Mouse (Mus musculus): ENCODE results near the gene Gas8. TPM values are rescaled to one million over a fixed set of nuclear protein-coding genes. Genes with fewer than 3 reads are reported as not detected.
"Not testable (repeated sequence)": the region's sequence is repeated elsewhere in the genome, so short reads cannot be mapped to it uniquely, and the experiment has no call there.

Gas8 gene
- polyA plus RNA-seq, 1 experiment = 25.6 TPM

DNA sequence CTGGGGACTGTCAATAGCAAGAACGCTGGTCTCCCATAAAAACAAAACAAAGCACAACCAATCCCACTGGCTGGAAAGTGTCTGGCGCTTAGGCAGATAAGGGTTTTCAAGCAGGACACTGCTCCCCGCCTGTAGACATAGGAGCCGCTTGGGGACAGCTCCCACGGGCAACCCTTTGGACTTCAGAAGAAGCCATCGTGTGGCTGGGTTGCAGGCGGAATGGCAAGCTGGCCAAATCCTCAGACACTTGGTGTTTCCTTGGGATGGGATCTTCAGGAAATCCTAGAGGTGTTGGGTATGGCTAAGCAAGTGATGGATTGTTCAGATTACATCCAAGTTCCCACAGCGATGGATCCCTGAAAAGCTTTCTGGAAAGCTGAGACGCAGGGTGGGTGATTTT, 4.5 kb upstream of the Gas8 start:
- H3K27me3 ChIP-seq (ENCODE audit: control insufficient read depth, insufficient read depth, insufficient read length) = no peaks in the 10 kb centered on the region
- H3K4me3 ChIP-seq = peak overlapping the region; percentile 36
- TF ChIP-seq TCF3 (IDR thresholded peaks at IDR 0.05; ENCODE audit: insufficient read length, low read depth) (no peak), POLR2A (IDR thresholded peaks at IDR 0.05; ENCODE audit: insufficient read length, low read depth) (no peak), MAX (IDR thresholded peaks at IDR 0.05; ENCODE audit: low read depth) (no peak), MYOD1 (IDR thresholded peaks at IDR 0.05; ENCODE audit: control insufficient read depth in 1 of 3, insufficient read length in 2 of 3, low read depth in 2 of 3) (no peak), TCF12 (IDR thresholded peaks at IDR 0.05; ENCODE audit: insufficient read depth, poor library complexity, severe bottlenecking) (no peak), USF1 (IDR thresholded peaks at IDR 0.05; ENCODE audit: low read depth) (no peak), POLR2AphosphoS2 (IDR thresholded peaks at IDR 0.05; ENCODE audit: insufficient read length, low read depth) (no peak), REST (IDR thresholded peaks at IDR 0.05; ENCODE audit: insufficient read depth, insufficient read length) (no peak), SRF (IDR thresholded peaks at IDR 0.05; ENCODE audit: control insufficient read depth, insufficient read length, low read depth) (no peak), E2F4 (IDR thresholded peaks at IDR 0.05; ENCODE audit: insufficient read depth) (no peak)

GRCm38 (mm10) chr8:123514781-123515539, 3.7 kb upstream of the Gas8 start, which contains the start of gene Dbndd1:
Dbndd1 (minus strand) TSS chr8:123515463.
- H3K36me3 ChIP-seq (ENCODE audit: control insufficient read depth, insufficient read depth) = no peaks in the 10 kb centered on the region
- peak; percentile 49 for TF ChIP-seq POLR2A (IDR thresholded peaks at IDR 0.05; ENCODE audit: insufficient read length, low read depth)
- TF ChIP-seq REST (IDR thresholded peaks at IDR 0.05; ENCODE audit: insufficient read depth, insufficient read length) = no peak
- TF ChIP-seq MYOG (IDR thresholded peaks at IDR 0.05; ENCODE audit: control insufficient read depth in 1 of 3, insufficient read depth in 1 of 3, insufficient read length in 2 of 3, low read depth in 2 of 3) = peak in 2 of 3 experiments; percentile 95 to 96
- TF ChIP-seq POLR2AphosphoS2 (IDR thresholded peaks at IDR 0.05; ENCODE audit: insufficient read length, low read depth) = no peak
- TF ChIP-seq MYOD1 (IDR thresholded peaks at IDR 0.05; ENCODE audit: control insufficient read depth in 1 of 3, insufficient read length in 2 of 3, low read depth in 2 of 3) = peak in 2 of 3 experiments; percentile 93 to 97
- peak; percentile 90 for TF ChIP-seq TCF3 (IDR thresholded peaks at IDR 0.05; ENCODE audit: insufficient read length, low read depth)
- TF ChIP-seq CEBPB (IDR thresholded peaks at IDR 0.05; ENCODE audit: insufficient read depth, poor library complexity, severe bottlenecking) = no peak
- no peak for TF ChIP-seq MAX (IDR thresholded peaks at IDR 0.05; ENCODE audit: low read depth)
- no peak for TF ChIP-seq E2F4 (IDR thresholded peaks at IDR 0.05; ENCODE audit: insufficient read depth)
- TF ChIP-seq TCF12 (IDR thresholded peaks at IDR 0.05; ENCODE audit: insufficient read depth, poor library complexity, severe bottlenecking) = no peak
- no peak for TF ChIP-seq USF1 (IDR thresholded peaks at IDR 0.05; ENCODE audit: low read depth)
- no peak for TF ChIP-seq SRF (IDR thresholded peaks at IDR 0.05; ENCODE audit: control insufficient read depth, insufficient read length, low read depth)
- H3K4me3 ChIP-seq = peak within 1 kb of the TSS; percentile 36
- H3K4me2 ChIP-seq (ENCODE audit: low read depth) = peak within 1 kb of the TSS; percentile 84
- H3K27me3 ChIP-seq (ENCODE audit: control insufficient read depth, insufficient read depth, insufficient read length) = no peaks in the 10 kb centered on the region
- peak within 1 kb of the TSS; percentile 6 for H3ac ChIP-seq (ENCODE audit: control insufficient read depth, insufficient read length)
- peaks cover 7% of the 10 kb centered on the region for H3K79me2 ChIP-seq (ENCODE audit: control insufficient read depth, insufficient read depth)

More for the DNA sequence above, 4.5 kb upstream of the Gas8 start:
- H3K79me2 ChIP-seq (ENCODE audit: control insufficient read depth, insufficient read depth) = peaks cover 1% of the 10 kb centered on the region
- H3ac ChIP-seq (ENCODE audit: control insufficient read depth, insufficient read length) = peak overlapping the region; percentile 6
- peaks cover 3% of the 10 kb centered on the region for H3K36me3 ChIP-seq (ENCODE audit: control insufficient read depth, insufficient read depth)
- H3K4me2 ChIP-seq (ENCODE audit: low read depth) = peak overlapping the region; percentile 84

DNA sequence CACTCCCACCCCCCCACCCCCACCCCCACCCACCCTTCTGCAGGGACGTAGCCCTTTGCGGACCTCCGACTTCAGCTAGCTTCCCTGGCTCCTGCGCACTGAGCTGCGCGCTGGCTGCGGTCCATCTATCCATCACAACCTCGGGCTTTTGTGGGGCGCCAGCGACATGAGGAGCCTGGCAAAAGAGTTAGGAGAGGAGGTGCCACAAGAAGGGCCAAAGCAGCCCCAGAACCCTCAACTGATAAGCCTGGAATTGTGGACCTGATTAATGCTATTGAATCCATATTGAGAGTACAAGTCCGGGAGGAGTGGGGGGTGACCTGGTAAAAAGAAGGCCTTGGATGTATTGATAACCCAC, 3.1 kb upstream of the Gas8 start:
- Histone ChIP-seq H3ac (ENCODE audit: control insufficient read depth, insufficient read length) (no peak overlapping the region), H3K4me2 (ENCODE audit: low read depth) (peak overlapping the region; percentile 10), H3K36me3 (ENCODE audit: control insufficient read depth, insufficient read depth) (no peaks in the 10 kb centered on the region), H3K79me2 (ENCODE audit: control insufficient read depth, insufficient read depth) (peaks cover 11% of the 10 kb centered on the region), H3K27me3 (ENCODE audit: control insufficient read depth, insufficient read depth, insufficient read length) (no peaks in the 10 kb centered on the region), H3K4me3 (peak overlapping the region; percentile 36)
- TF ChIP-seq CEBPB (IDR thresholded peaks at IDR 0.05; ENCODE audit: insufficient read depth, poor library complexity, severe bottlenecking) = no peak
- TF ChIP-seq POLR2AphosphoS2 (IDR thresholded peaks at IDR 0.05; ENCODE audit: insufficient read length, low read depth) = no peak

- no peak overlapping the region for H3K4me2 ChIP-seq (ENCODE audit: low read depth)
- H3K4me3 ChIP-seq = no peak overlapping the region
- H3K36me3 ChIP-seq (ENCODE audit: control insufficient read depth, insufficient read depth) = no peaks in the 10 kb centered on the region
- H3K27me3 ChIP-seq (ENCODE audit: control insufficient read depth, insufficient read depth, insufficient read length) = no peaks in the 10 kb centered on the region
- no peak for TF ChIP-seq MAX (IDR thresholded peaks at IDR 0.05; ENCODE audit: low read depth)
- no peak for TF ChIP-seq MYOD1 (IDR thresholded peaks at IDR 0.05; ENCODE audit: control insufficient read depth in 1 of 3, insufficient read length in 2 of 3, low read depth in 2 of 3)
- no peak for TF ChIP-seq TCF3 (IDR thresholded peaks at IDR 0.05; ENCODE audit: insufficient read length, low read depth)
- no peak for TF ChIP-seq POLR2A (IDR thresholded peaks at IDR 0.05; ENCODE audit: insufficient read length, low read depth)
- no peak overlapping the region for H3ac ChIP-seq (ENCODE audit: control insufficient read depth, insufficient read length)
- H3K79me2 ChIP-seq (ENCODE audit: control insufficient read depth, insufficient read depth) = peaks cover 11% of the 10 kb centered on the region
These were observed 2.0 kb upstream of the Gas8 start for GRCm38 (mm10) chr8:123516596-123516995.

DNA sequence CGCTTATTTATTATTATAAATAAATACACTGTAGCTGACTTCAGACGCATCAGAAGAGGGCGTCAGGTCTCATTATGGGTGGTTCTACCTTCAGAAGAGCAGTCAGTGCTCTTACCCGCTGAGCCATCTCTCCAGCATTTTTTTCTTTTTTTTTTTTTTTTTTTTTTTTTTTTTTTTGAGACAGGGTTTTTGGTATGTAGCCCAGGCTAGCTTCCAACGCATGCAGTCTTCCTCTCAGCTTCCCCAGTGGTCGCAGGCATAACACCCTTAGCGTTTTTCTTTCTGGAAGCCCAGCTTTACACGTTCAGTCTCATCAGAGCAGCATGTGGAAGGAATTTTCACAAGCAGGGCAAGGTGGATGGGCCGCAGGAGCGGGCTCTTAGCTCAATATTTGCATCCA, 462 bp upstream of the Gas8 start:
- Histone ChIP-seq H3K4me2 (ENCODE audit: low read depth) (peak overlapping the region; percentile 70), H3K4me3 (peak overlapping the region; percentile 63), H3K27me3 (ENCODE audit: control insufficient read depth, insufficient read depth, insufficient read length) (no peaks in the 10 kb centered on the region), H3K36me3 (ENCODE audit: control insufficient read depth, insufficient read depth) (peaks cover 6% of the 10 kb centered on the region), H3ac (ENCODE audit: control insufficient read depth, insufficient read length) (no peak overlapping the region), H3K79me2 (ENCODE audit: control insufficient read depth, insufficient read depth) (peaks cover 11% of the 10 kb centered on the region)
- TF ChIP-seq E2F4 (IDR thresholded peaks at IDR 0.05; ENCODE audit: insufficient read depth) (no peak), TCF12 (IDR thresholded peaks at IDR 0.05; ENCODE audit: insufficient read depth, poor library complexity, severe bottlenecking) (no peak)

- not testable (repeated sequence) for H3K27me3 ChIP-seq (ENCODE audit: control insufficient read depth, insufficient read depth, insufficient read length); H3K4me2 ChIP-seq (ENCODE audit: low read depth); H3ac ChIP-seq (ENCODE audit: control insufficient read depth, insufficient read length)
- Histone ChIP-seq H3K4me3 (peak overlapping the region; percentile 63), H3K79me2 (ENCODE audit: control insufficient read depth, insufficient read depth) (peaks cover 11% of the 10 kb centered on the region), H3K36me3 (ENCODE audit: control insufficient read depth, insufficient read depth) (peaks cover 16% of the 10 kb centered on the region)
These were observed 1.4 kb downstream of the Gas8 start for GRCm38 (mm10) chr8:123520048-123520447.

All from myocyte (in vitro differentiated cells).